Mouse (Mus musculus) erythroblast, adult 5-6 weeks (primary cell): Measurements from ENCODE around the gene Tead4. TPM values are rescaled to one million over a fixed set of nuclear protein-coding genes. Genes with fewer than 3 reads are reported as not detected.
A peak's percentile ranks its signal among the peaks of the same experiment; 100 is the strongest.
"Not testable (repeated sequence)": the region's sequence is repeated elsewhere in the genome, so short reads cannot be mapped to it uniquely, and the experiment has no call there.

Source experiments
- ATAC-seq: replicated peaks from 2 replicates; pipeline ENCODE4 v1.8.0; 2016; ENCODE audit warnings: moderate number of reproducible peaks, mild to moderate bottlenecking, moderate TSS enrichment, inconsistent platforms; ENCODE audit not compliant: poor library complexity, low FRiP score, severe bottlenecking
- total RNA-seq, 2 experiments: library from RNA; stranded (forward) in 1 of 2; stranded (reverse) in 1 of 2; fragments of 150-400 nt in 1 of 2; fragments of 200-764, 138-1000 nt in 1 of 2; gene quantifications; 2 replicates each; pipeline versions ENCODE4 v1.2.3 to v1.2.4; 2015 to 2017; ENCODE audit warnings: low replicate concordance in 2 of 2

Tead4 gene
- total RNA-seq (2015; ENCODE audit: low replicate concordance) (not detected in 2 replicates), total RNA-seq (2017; ENCODE audit: low replicate concordance) (not detected in 2 replicates)

DNA sequence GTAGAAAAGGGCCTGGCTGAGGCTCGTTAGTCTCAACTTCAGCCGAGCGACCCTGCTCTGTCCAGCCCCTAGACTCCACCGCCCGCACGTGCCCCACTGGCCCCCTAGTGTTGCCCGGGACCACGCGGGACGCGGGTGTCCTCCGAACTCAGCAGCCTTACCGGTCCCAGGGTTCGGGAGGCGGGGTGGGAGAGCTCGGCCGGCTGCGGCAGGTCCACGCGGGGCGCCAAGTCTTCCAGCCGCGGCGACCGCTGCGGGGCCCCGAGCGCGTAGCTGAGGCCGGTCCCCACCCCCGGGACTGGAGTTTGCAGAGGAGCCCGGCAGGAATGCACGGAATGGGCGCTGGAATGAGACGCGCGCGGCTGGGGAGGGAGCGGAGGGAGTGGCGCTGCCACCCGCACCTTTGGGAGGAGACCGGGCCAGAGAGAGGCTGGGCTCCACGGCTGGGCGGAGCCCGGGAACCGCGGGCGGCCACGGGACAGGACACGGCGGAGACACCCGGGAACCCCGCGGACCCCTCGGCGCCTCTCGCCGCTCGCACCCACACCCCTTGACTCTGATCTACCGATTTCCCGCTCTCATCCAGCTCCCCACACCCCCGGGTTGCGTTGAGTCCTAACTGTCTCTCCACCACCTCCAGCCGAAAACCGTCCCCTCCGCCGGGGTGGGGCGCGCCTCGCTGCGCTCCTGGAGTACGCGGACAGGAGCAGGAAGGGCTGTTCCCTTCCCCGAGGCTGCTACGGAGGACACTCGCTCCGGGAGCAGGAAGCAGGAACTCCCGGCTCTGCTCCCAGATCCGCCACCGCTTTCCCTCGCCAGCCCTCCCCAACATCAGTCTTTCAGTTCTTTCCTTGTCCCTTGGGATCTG, at the start of gene Tead4:
Gene Tead4, minus strand, starts transcription at position 690 of the 868 bp plus-strand sequence.
- no peak for ATAC-seq

- ATAC-seq: no peak
Observed at GRCm38 (mm10) chr6:128349711-128350110, 49.1 kb upstream of the Tead4 start.

DNA sequence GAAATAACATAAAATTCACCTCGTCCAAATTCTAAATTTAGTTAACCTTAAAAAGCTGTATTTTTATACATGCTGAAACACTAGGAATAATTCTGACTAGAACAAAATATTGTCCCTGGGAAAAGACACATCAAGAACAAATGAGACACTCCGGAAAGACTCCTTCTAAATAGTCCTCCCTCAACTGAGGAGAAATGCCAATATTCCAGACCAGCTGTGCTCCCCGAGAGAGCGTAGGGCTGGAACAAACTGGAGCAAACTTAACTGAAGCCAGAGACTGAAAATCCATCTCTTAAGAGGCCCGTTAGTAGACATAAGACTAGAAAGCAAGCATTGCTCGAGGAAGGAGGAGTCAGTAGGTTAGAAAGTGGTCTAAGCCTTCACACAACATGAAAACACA, 46.2 kb upstream of the Tead4 start:
- no peak for ATAC-seq

DNA sequence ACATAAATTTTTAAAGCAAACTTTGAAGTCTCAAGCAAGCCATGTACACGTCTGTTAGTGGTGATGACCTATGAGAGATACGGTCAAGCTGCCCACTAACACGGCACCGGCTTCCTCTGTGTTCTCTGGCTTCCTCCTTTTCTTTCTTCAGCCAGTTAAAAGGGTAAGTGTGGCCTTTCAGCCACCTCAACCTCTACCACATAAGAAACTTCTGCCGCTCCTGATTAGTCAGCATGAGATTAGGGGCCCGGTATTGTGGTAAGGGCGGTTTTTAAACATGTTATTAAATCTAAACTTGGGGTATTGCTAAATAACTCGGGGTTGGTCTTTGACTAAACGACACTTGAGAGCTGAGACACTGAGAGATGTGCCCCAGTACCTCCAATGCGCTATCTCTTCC, 45.0 kb upstream of the Tead4 start:
- no peak for ATAC-seq

DNA sequence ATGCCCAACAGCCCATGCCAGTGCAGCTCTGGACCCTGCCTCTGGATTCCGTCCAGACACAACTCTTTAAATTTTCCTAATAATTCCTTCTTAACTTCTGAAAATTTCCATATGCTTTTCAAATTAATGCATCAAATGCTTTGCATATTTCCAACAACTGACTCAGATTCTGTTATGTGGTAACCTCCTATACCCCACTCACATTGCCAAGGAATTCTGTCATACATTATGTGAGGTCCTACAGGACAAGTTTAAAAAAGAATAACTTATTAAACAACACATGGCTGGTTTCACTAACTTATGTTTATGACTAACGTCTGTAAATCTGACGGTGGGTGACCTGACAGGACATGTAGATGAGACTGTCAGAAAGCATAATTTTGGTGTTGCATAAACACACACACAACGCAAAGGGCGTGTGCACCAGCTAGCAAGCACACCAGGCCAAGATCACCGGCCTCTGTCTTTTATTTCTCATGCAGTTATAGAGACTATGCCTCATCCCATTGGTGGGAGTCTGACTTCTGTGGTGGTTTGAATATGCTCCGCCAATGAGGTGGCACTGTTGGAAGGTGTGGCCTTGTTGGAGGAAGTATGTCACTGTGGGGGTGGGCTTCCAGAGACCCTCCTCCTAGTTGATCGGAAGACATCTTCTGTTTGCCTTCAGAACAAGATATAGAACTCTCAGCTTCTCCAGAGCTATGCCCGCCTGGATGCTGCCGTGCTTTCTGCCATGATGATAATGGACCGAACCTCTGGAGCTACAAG, 41.5 kb upstream of the Tead4 start:
- ATAC-seq: no peak

DNA sequence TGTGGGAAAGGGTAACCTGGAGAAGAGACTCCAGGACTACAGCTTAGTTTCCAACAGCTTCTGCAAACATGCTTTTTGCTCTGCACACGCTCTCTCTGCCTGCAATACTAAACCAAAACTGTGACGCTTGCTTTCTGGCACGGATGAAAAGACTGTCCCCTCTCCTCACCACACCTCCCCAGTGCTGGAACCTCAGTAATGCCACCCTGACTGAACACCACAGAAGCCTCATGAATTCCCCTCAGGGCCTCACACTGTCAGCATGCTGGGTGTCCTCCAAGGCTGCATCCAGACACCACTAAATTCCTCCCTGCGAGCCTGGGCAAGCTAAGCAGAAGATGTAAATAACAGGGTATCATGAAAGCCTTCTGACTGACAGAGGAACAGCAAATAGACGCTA, 38.3 kb upstream of the Tead4 start:
- ATAC-seq: no peak

GRCm38 (mm10) chr6:128337467-128337866, 36.8 kb upstream of the Tead4 start:
- no peak for ATAC-seq

GRCm38 (mm10) chr6:128334397-128335124, 33.9 kb upstream of the Tead4 start:
- ATAC-seq: no peak

GRCm38 (mm10) chr6:128318317-128318716, 17.7 kb upstream of the Tead4 start:
- no peak; the same call in 1 of the 2 replicates for ATAC-seq

DNA sequence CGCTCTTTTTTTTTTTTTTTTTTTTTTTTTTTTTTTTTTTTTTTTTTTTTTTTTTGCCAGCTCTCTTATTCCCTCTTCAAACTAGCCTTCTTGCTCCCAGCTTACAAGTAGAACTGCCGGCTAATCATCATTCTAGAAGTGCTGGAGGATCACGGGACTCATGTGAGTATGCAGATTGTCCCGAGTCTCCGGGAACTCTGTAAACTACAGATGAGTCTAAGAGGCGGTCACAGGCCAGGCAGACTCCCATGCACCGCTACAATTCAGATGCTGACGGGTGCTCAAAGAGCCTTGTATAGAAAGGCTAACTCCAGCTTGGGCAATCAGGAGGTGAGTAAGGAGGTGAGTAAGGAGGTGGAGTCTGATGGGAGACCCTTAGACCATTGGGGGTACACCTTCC, 15.0 kb upstream of the Tead4 start:
- no peak for ATAC-seq

DNA sequence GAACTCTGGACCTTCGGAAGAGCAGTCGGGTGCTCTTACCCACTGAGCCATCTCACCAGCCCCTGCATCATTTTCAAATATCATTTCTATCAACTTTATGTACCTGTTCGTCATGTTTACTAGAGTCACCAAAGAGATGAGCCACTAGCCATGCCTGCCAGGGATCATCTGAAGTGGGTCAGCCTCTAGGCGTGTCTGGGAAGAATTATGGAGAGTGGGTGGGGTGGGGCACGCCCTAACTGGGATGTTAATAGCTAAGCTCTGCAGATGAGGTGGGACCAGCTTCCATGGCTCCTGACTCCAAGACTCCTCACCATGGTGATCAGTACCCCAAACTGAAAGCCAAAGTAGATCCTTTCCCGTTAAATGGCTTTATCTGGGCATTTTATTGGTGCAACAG, 14.2 kb upstream of the Tead4 start:
- no peak for ATAC-seq

GRCm38 (mm10) chr6:128308311-128308710, 7.7 kb upstream of the Tead4 start:
- peak; percentile 75 for ATAC-seq

DNA sequence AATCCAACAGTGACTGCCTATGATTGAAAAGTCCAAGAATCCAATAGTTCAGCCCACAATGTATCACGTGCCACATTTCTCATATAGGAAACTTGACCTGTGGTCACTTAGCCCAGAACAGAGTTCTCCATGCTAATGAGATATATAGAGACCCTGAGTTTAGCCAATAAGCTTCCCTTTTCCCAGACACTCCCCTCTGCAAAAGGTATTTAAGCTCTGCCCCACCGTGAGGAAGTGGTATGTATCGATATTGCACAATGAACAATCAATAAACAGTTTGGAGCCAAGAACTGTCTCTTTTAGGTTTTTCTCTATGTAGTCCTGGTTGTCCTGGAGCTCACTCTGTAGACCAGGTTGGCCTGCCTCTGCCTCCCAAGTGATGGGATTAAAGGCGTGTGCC, 4.2 kb upstream of the Tead4 start:
- no peak for ATAC-seq

DNA sequence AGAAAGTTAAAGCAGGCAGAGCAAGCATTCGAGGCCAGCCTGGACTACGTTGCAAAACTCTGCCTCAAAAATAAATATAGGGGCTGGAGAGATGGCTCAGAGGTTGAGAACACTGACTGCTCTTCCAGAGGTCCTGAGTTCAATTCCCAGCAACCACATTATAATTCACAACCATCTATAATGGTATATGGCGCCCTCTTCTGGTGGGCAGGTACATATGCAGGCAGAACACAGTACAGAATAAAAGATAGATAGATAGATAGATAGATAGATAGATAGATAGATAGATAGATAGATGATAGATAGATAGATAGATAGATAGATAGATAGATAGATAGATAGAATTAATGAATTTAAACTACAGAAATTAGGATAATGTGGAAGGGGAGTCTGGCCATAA, 2.0 kb upstream of the Tead4 start:
- ATAC-seq: not testable (repeated sequence)

GRCm38 (mm10) chr6:128301891-128302290, 1.3 kb upstream of the Tead4 start:
- no peak for ATAC-seq

DNA sequence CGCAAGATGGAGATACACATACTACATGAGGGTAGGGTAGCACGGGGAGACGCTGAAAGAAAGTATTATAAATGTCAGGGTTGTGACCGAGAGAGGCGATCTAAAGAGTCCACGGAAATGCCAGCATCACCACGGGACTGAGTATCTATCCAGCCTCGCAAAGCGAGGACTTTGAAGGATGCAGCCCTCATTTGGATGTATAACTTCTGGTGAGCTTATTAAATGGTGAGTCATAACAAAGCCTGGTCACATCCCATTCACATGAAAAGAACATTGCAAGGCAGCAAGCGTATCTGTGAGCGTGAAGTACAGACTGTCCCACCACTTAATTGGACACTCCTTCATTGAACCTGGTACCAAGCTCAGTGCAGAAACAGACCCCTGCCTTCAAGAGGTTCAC, 835 bp upstream of the Tead4 start:
- no peak for ATAC-seq

DNA sequence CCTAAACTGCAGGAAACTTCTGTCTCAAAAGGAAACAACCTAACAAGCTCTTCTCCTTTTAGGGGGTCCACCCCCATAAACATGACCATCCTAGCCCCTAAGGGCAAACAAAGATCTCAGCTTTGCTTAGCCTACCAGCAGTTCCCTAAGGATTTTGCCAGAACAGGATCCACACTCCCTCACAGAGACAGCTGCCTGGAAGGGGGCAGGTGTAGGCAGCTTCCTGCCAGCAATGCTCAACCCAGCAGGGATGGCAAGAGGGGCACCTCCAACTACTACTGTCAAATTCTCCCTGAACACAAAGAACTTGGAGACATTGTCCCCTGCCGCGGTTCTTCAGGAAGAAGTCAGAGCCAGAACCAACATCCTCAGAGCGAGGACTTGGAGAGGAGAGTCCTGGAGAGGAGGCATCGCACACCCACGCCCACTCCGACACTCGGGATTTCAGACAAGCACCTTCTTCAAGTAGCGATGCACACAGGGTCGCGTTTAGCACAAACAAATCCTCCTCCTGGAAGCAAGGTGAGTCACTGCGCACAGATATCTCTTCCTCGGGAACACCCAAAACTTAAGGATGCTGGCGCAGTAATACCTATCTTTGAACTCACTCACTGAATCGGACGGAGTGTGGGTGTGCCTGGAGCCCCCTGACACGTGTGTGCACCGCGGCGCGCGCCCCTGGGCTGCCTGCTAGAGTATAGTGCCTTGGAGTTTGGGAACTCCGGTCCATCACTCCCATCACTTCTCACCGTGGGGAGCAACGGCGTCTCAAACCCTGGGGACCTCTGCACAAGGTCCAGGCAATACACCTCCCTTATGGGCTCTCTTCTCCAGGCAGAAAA, 1.1 kb downstream of the Tead4 start:
- ATAC-seq: no peak

DNA sequence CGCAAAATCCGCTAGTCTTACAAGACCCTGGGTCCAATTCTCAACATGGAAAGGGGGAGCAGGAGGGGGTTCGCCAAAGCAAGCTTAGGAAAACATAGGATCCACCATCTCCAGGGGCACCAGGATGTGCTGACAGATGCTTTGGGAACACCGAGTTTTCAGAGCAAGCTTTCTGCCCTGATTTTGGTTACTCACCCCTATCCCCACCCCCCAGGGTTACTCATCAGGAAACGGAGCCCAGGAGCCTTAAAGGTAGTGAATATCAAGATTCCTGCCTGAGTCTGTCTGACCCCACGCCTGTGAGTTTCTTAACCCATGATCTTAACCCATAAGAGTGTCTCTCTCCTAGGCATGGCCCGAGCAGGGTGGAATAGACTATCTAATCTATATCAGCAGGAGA, 2.4 kb downstream of the Tead4 start:
- ATAC-seq: no peak

DNA sequence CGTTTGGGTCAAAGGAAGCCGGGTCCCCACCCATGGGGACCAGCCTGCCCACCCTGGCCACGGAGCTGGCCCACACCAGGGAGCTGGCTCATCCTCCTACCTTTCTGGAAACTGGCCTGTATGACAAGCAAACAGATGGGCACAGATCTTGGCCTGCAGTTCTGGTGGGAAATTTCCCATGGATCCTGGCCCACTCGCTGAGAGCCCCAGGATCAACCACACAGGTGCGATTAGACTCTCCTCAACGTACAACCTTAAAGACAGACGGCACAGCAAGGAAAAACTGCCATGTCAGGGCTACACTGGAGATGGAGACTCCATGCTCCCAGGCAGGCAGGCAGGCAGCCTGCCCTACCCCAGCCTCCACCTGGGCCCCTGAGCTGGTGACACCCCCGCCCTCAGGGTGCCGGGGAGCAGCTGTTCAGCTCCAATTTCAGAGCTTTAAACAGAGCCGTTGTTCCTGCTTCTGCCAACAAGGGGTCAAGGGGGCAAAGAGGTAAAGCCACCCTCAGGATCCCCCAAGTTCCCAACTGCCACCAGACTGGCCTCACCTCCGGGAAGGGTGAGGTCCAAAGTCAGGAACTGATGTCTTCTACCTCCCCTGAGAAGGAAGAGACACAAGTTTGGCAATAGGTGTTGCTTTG, 3.8 kb downstream of the Tead4 start:
- ATAC-seq: no peak
